Comparison of ENCODE assay signal across 9 mouse cellular contexts in genomic region chr17:85485065-85485945, GRCm38 (mm10).
DNase-seq lines count a peak whose midpoint lies in the region; ATAC-seq and TF ChIP-seq lines count a peak whose summit lies in the region.
"Had no signal": no experiment of that assay in that cellular context is flagged by ENCODE, and none has a peak within 500 bp of the region (broad histone marks: within the 10 kb centered on the region; RNA-seq: fewer than 3 reads in every experiment).

No protein-coding gene starts in this region.

- peak; percentile 43 for ATAC-seq in forebrain, embryonic 14.5 days
- no peak for ATAC-seq in midbrain, embryonic 15.5 days (replicated peaks)
- ATAC-seq: Patski had no signal

- in situ Hi-C loops in ES-E14 (cut with MboI; ENCODE audit: low sequenced_read_pairs in 2 of 2, unreplicated experiment in 2 of 2): loop anchor here in 1 of 2 experiments (5.0 to 10.0 kb wide), 2 partner anchors 132 to 209 kb away; no protein-coding TSS in a partner anchor

- no peaks in the 10 kb centered on the region for H3K36me3 ChIP-seq in ES-Bruce4 (ENCODE audit: control insufficient read depth, insufficient read depth, low read length, poor library complexity, severe bottlenecking)
- no peaks in the 10 kb centered on the region for H3K36me3 ChIP-seq in ES-E14 (ENCODE audit: control insufficient read depth, insufficient read depth, low read length, poor library complexity, severe bottlenecking)
- H3K36me3 ChIP-seq in forebrain, embryonic 14.5 days (ENCODE audit: control insufficient read depth, insufficient read depth, low read length): no peaks in the 10 kb centered on the region
- no peaks in the 10 kb centered on the region for H3K36me3 ChIP-seq in midbrain, embryonic 15.5 days (replicated peaks)

- no peak for TF ChIP-seq POLR2A in ES-Bruce4 (IDR thresholded peaks at IDR 0.05; ENCODE audit: insufficient read depth, low read length)

- 1% methylated on average over 30 of the region's 30 CpGs for WGBS in forebrain, embryonic 14.5 days
- 1% methylated on average over 30 of the region's 30 CpGs for WGBS in midbrain, embryonic 15.5 days

- H3K4me3 ChIP-seq in ES-Bruce4 (ENCODE audit: low read depth, low read length) (no peak overlapping the region), ES-E14 (ENCODE audit: insufficient read depth in 1 of 2, low read depth in 1 of 2, low read length in 2 of 2, poor library complexity in 1 of 2, severe bottlenecking in 1 of 2) (peak overlapping the region in 1 of 2 experiments; percentile 15; a peak in 2 of 4 replicates)
- H3K4me3 ChIP-seq in forebrain, embryonic 14.5 days (ENCODE audit: low read depth, low read length): peak overlapping the region; percentile 21
- no peak overlapping the region for H3K4me3 ChIP-seq in midbrain, embryonic 15.5 days

- H3K4me1 ChIP-seq in ES-Bruce4 (ENCODE audit: control insufficient read depth, insufficient read depth, low read length) (peaks cover 2% of the 10 kb centered on the region), ES-E14 (ENCODE audit: control insufficient read depth in 2 of 2, insufficient read depth in 2 of 2, low read length in 2 of 2, poor library complexity in 1 of 2) (peaks cover 0 to 10% of the 10 kb centered on the region in 2 experiments; a peak in 2 of 4 replicates)
- H3K4me1 ChIP-seq in forebrain, embryonic 14.5 days (ENCODE audit: control insufficient read depth, insufficient read depth, low read length): peaks cover 17% of the 10 kb centered on the region; the same call in 1 of the 2 replicates
- peaks cover 16% of the 10 kb centered on the region for H3K4me1 ChIP-seq in midbrain, embryonic 15.5 days

- H3K27ac ChIP-seq in ES-Bruce4 (ENCODE audit: insufficient read depth, low read length) (no peak overlapping the region), ES-E14 (ENCODE audit: insufficient read depth, low read depth, low read length, poor library complexity, severe bottlenecking) (no peak overlapping the region)
- H3K27ac ChIP-seq in forebrain, embryonic 14.5 days (ENCODE audit: low read depth, low read length): peak overlapping the region; percentile 27
- peak overlapping the region; percentile 4; the same call in 1 of the 2 replicates for H3K27ac ChIP-seq in midbrain, embryonic 15.5 days

- no peak for DNase-seq in ES-E14 (ENCODE audit: low read depth, low spot score)
- peak; percentile 59 for DNase-seq in forebrain, embryonic 14.5 days (ENCODE audit: low spot score)
- no peak for DNase-seq in layer of hippocampus, adult 18-20 months (ENCODE audit: low spot score in 2 of 2)
- DNase-seq in cerebellum, postnatal 14 days: no peak
- DNase-seq in lung, adult 18-20 months: no peak
- DNase-seq: adrenal gland, postnatal 36 days had no signal

- H3K9ac ChIP-seq in ES-Bruce4 (ENCODE audit: low read depth, poor library complexity, severe bottlenecking): no peak overlapping the region
- no peak overlapping the region; the same call in 1 of the 2 replicates for H3K9ac ChIP-seq in ES-E14 (ENCODE audit: insufficient read depth, low read depth, low read length, poor library complexity, severe bottlenecking)
- H3K9ac ChIP-seq in forebrain, embryonic 14.5 days (ENCODE audit: low read length): peak overlapping the region; percentile 33; the same call in 1 of the 2 replicates
- no peak overlapping the region for H3K9ac ChIP-seq in midbrain, embryonic 15.5 days

- H3K9me3 ChIP-seq in ES-Bruce4 (replicated peaks; ENCODE audit: control insufficient read depth, insufficient read depth, low read length, poor library complexity, severe bottlenecking) (no peaks in the 10 kb centered on the region), ES-E14 (ENCODE audit: control insufficient read depth, insufficient read depth, low read depth, low read length) (no peaks in the 10 kb centered on the region)
- H3K9me3 ChIP-seq in forebrain, embryonic 14.5 days (replicated peaks; ENCODE audit: control insufficient read depth, low read length): no peaks in the 10 kb centered on the region
- no peaks in the 10 kb centered on the region for H3K9me3 ChIP-seq in midbrain, embryonic 15.5 days

- peaks cover 8% of the 10 kb centered on the region for H3K27me3 ChIP-seq in ES-Bruce4 (ENCODE audit: control insufficient read depth, insufficient read depth, low read length, poor library complexity, severe bottlenecking)
- peaks cover 43% of the 10 kb centered on the region for H3K27me3 ChIP-seq in forebrain, embryonic 14.5 days (replicated peaks; ENCODE audit: control insufficient read depth, insufficient read depth, low read length)
- H3K27me3 ChIP-seq in midbrain, embryonic 15.5 days (replicated peaks): peaks cover 86% of the 10 kb centered on the region

- 0 out of 2 replicates have a peak, but pooled peaks have one; percentile 30 for TF ChIP-seq EP300 in ES-Bruce4 (IDR thresholded peaks at IDR 0.05; ENCODE audit: insufficient read depth, low read depth, low read length)

- peak overlapping the region; percentile 48 for H3K4me2 ChIP-seq in forebrain, embryonic 14.5 days (ENCODE audit: low read length)
- H3K4me2 ChIP-seq in midbrain, embryonic 15.5 days: peak overlapping the region; percentile 42

- TF ChIP-seq CTCF in ES-Bruce4 (IDR thresholded peaks at IDR 0.05; ENCODE audit: low read depth, low read length): no peak

TF ChIP-seq in ES-E14, 5 proteins besides CTCF, POLR2A, EP300 and RAD21:
- peak; percentile 80; the same call in 1 of the 2 replicates for TF ChIP-seq ZNF384 (IDR thresholded peaks at IDR 0.05; ENCODE audit: low read depth, low read length)
- no peak for TF ChIP-seq ZC3H11A (IDR thresholded peaks at IDR 0.05; ENCODE audit: borderline replicate concordance, low read depth, low read length)
TF ChIP-seq in ES-E14: peak in this region for 1.

Comparison
In these comparisons a context has a peak if more than half of its experiments do, and no peak if none do; other contexts are left out.
1. H3K27ac ChIP-seq: peak in forebrain, embryonic 14.5 days (single experiment) and midbrain, embryonic 15.5 days (single experiment); none in ES-Bruce4 (single experiment) and ES-E14 (single experiment).